Mouse (Mus musculus) macrophage (primary cell): ENCODE measurements around the gene Nsun2. TPM values are rescaled to one million over a fixed set of nuclear protein-coding genes. Genes with fewer than 3 reads are reported as not detected.
"Not testable (repeated sequence)": the region's sequence is repeated elsewhere in the genome, so short reads cannot be mapped to it uniquely, and the experiment has no call there.

ENCODE experiments used
- H3K27ac ChIP-seq: fragments of 350-480 bp; formaldehyde crosslinking; 2 replicates; pipeline ENCODE4 v1.9.0; 2021
- H3K36me3 ChIP-seq: fragments of 350-480 bp; formaldehyde crosslinking; 2 replicates; pipeline ENCODE4 v1.9.0; 2021; ENCODE audit errors: inconsistent target
- H3K4me3 ChIP-seq: fragments of 350-480 bp; formaldehyde crosslinking; 2 replicates; pipeline ENCODE4 v1.9.0; 2021; ENCODE audit errors: inconsistent target
- H3K79me2 ChIP-seq: fragments of 350-480 bp; formaldehyde crosslinking; 2 replicates; pipeline ENCODE4 v1.9.0; 2021; ENCODE audit errors: inconsistent target
- WGBS: methylation state at CpG from one replicate; pipeline ENCODE4 v1.1.7; 2026; ENCODE audit warnings: inconsistent platforms; ENCODE audit not compliant: missing documents; 5-methylcytosine and 5-hydroxymethylcytosine counted together
- polyA plus RNA-seq: library from polyadenylated mRNA; stranded (reverse); fragments of 250-400 nt; gene quantifications from 3 replicates; pipeline ENCODE4 v1.2.4, GENCODE M21; 2018; ENCODE audit warnings: inconsistent platforms

The Nsun2 gene
- polyA plus RNA-seq, 1 experiment from 2014 or later, result 44.0 TPM

GRCm38 (mm10) chr13:69635836-69636235, 102.3 kb downstream of the Nsun2 start:
- peaks cover 46% of the 10 kb centered on the region for H3K36me3 ChIP-seq
- not testable (repeated sequence) for H3K27ac ChIP-seq, H3K79me2 ChIP-seq, H3K4me3 ChIP-seq
- over 99% methylated on average over 7 of the region's 7 CpGs for WGBS

GRCm38 (mm10) chr13:69636375-69636774, 102.8 kb downstream of the Nsun2 start:
- no peak overlapping the region for H3K4me3 ChIP-seq
- no peaks in the 10 kb centered on the region for H3K79me2 ChIP-seq
- WGBS, result 93% methylated on average over 3 of the region's 3 CpGs
- H3K36me3 ChIP-seq, result peaks cover 41% of the 10 kb centered on the region
- H3K27ac ChIP-seq, result no peak overlapping the region

GRCm38 (mm10) chr13:69636816-69637215, 103.3 kb downstream of the Nsun2 start:
- Histone ChIP-seq H3K27ac (no peak overlapping the region), H3K4me3 (no peak overlapping the region), H3K79me2 (no peaks in the 10 kb centered on the region), H3K36me3 (peaks cover 37% of the 10 kb centered on the region)
- WGBS, result 98% methylated on average over 6 of the region's 6 CpGs

GRCm38 (mm10) chr13:69637657-69638056, 104.1 kb downstream of the Nsun2 start:
- no peak overlapping the region for H3K27ac ChIP-seq
- 87% methylated on average over 9 of the region's 9 CpGs for WGBS
- H3K4me3 ChIP-seq, result no peak overlapping the region
- peaks cover 28% of the 10 kb centered on the region for H3K36me3 ChIP-seq
- H3K79me2 ChIP-seq, result no peaks in the 10 kb centered on the region

GRCm38 (mm10) chr13:69638108-69638626, 104.6 kb downstream of the Nsun2 start:
- Histone ChIP-seq H3K4me3 (no peak overlapping the region), H3K36me3 (peaks cover 26% of the 10 kb centered on the region), H3K27ac (no peak overlapping the region), H3K79me2 (no peaks in the 10 kb centered on the region)
- 80% methylated on average over 6 of the region's 6 CpGs for WGBS

GRCm38 (mm10) chr13:69639251-69639650, 105.7 kb downstream of the Nsun2 start:
- Histone ChIP-seq H3K27ac (no peak overlapping the region), H3K79me2 (no peaks in the 10 kb centered on the region), H3K4me3 (no peak overlapping the region), H3K36me3 (peaks cover 16% of the 10 kb centered on the region; the same call in 1 of the 2 replicates)
- 92% methylated on average over 5 of the region's 5 CpGs for WGBS

GRCm38 (mm10) chr13:69640126-69640525, 106.6 kb downstream of the Nsun2 start:
- 95% methylated on average over 4 of the region's 4 CpGs for WGBS
- no peak overlapping the region for H3K27ac ChIP-seq
- no peaks in the 10 kb centered on the region for H3K79me2 ChIP-seq
- H3K36me3 ChIP-seq, result peaks cover 7% of the 10 kb centered on the region; the same call in 1 of the 2 replicates
- no peak overlapping the region for H3K4me3 ChIP-seq

- Histone ChIP-seq H3K4me3 (no peak overlapping the region), H3K36me3 (peaks cover 4% of the 10 kb centered on the region; the same call in 1 of the 2 replicates), H3K79me2 (no peaks in the 10 kb centered on the region), H3K27ac (no peak overlapping the region)
- WGBS, result 97% methylated on average over 4 of the region's 4 CpGs
Measured at GRCm38 (mm10) chr13:69640541-69640940, 107.0 kb downstream of the Nsun2 start.

GRCm38 (mm10) chr13:69641017-69641416, 107.5 kb downstream of the Nsun2 start:
- Histone ChIP-seq H3K4me3 (no peak overlapping the region), H3K79me2 (no peaks in the 10 kb centered on the region), H3K27ac (no peak overlapping the region), H3K36me3 (no peaks in the 10 kb centered on the region; the same call in 1 of the 2 replicates)
- WGBS, result 78% methylated on average over 3 of the region's 3 CpGs

- Histone ChIP-seq H3K79me2 (no peaks in the 10 kb centered on the region), H3K4me3 (no peak overlapping the region), H3K27ac (no peak overlapping the region), H3K36me3 (no peaks in the 10 kb centered on the region; the same call in 1 of the 2 replicates)
- 85% methylated on average over 5 of the region's 5 CpGs for WGBS
Measured at GRCm38 (mm10) chr13:69642656-69643216, 109.2 kb downstream of the Nsun2 start.

- no peak overlapping the region for H3K4me3 ChIP-seq
- 95% methylated on average over 2 of the region's 2 CpGs for whole genome bisulfite sequencing
- H3K36me3 ChIP-seq, result no peaks in the 10 kb centered on the region
- no peaks in the 10 kb centered on the region for H3K79me2 ChIP-seq
- H3K27ac ChIP-seq, result no peak overlapping the region
Measured at GRCm38 (mm10) chr13:69643937-69644336, 110.4 kb downstream of the Nsun2 start.

GRCm38 (mm10) chr13:69644427-69645166, 111.1 kb downstream of the Nsun2 start:
- 69% methylated on average over 13 of the region's 13 CpGs for WGBS
- Histone ChIP-seq H3K79me2 (no peaks in the 10 kb centered on the region), H3K36me3 (no peaks in the 10 kb centered on the region), H3K4me3 (no peak overlapping the region), H3K27ac (no peak overlapping the region)

GRCm38 (mm10) chr13:69645694-69646423, 112.3 kb downstream of the Nsun2 start:
- Histone ChIP-seq H3K27ac (no peak overlapping the region), H3K4me3 (no peak overlapping the region), H3K36me3 (no peaks in the 10 kb centered on the region), H3K79me2 (no peaks in the 10 kb centered on the region)
- WGBS, result 75% methylated on average over 12 of the region's 13 CpGs

- no peak overlapping the region for H3K27ac ChIP-seq
- H3K4me3 ChIP-seq, result no peak overlapping the region
- H3K79me2 ChIP-seq, result no peaks in the 10 kb centered on the region
- WGBS, result 87% methylated on average over 9 of the region's 9 CpGs
- H3K36me3 ChIP-seq, result no peaks in the 10 kb centered on the region
Measured at GRCm38 (mm10) chr13:69646481-69646880, 112.9 kb downstream of the Nsun2 start.

- no peaks in the 10 kb centered on the region for H3K36me3 ChIP-seq
- WGBS, result 49% methylated on average over 3 of the region's 3 CpGs
- no peaks in the 10 kb centered on the region for H3K79me2 ChIP-seq
- no peak overlapping the region for H3K4me3 ChIP-seq
- H3K27ac ChIP-seq, result no peak overlapping the region
Measured at GRCm38 (mm10) chr13:69654508-69654907, 121.0 kb downstream of the Nsun2 start.
